Mouse (Mus musculus) limb, embryonic 10.5 days (tissue): ENCODE measurements around the gene Baz2b. TPM values are rescaled to one million over a fixed set of nuclear protein-coding genes. Genes with fewer than 3 reads are reported as not detected.

Experiments
- DNase-seq: peaks from one replicate; pipeline ENCODE4 v3.0.0-alpha.2; 2017; ENCODE audit warnings: low spot score
- H3K27ac ChIP-seq: fragments of 300-500 bp; sonication (generic); 2 replicates; pipeline ENCODE4 v1.5.1; 2016; ENCODE audit warnings: mild to moderate bottlenecking
- H3K27me3 ChIP-seq: fragments of 300-500 bp; sonication (generic); 2 replicates; pipeline ENCODE4 v1.6.1; 2016; ENCODE audit warnings: low read depth, mild to moderate bottlenecking; ENCODE audit not compliant: poor library complexity, severe bottlenecking
- H3K36me3 ChIP-seq: fragments of 300-500 bp; sonication (generic); 2 replicates; pipeline ENCODE4 v1.6.1; 2016; ENCODE audit warnings: mild to moderate bottlenecking, moderate library complexity
- H3K4me1 ChIP-seq: fragments of 300-500 bp; sonication (generic); 2 replicates; pipeline ENCODE4 v1.6.1; 2016
- H3K4me3 ChIP-seq: fragments of 300-500 bp; sonication (generic); 2 replicates; pipeline ENCODE4 v1.5.1; 2016; ENCODE audit warnings: mild to moderate bottlenecking, moderate library complexity
- H3K9me3 ChIP-seq: fragments of 300-500 bp; sonication (generic); replicated peaks from 2 replicates; pipeline ENCODE4 v1.6.1; 2016; ENCODE audit warnings: mild to moderate bottlenecking
- WGBS: fragments of 180-500 bp; shearing (Covaris S2); methylation state at CpG from one replicate; pipeline ENCODE4 v1.1.7; 2016; 5-methylcytosine and 5-hydroxymethylcytosine counted together
- polyA plus RNA-seq: library from polyadenylated mRNA; unstranded; fragments of >200 nt; fragmentation: Nextera tagmentation; extraction: Ambion mirVana; gene quantifications from 2 replicates; pipeline ENCODE4 v1.2.1, GENCODE M21; 2016

The Baz2b gene
- polyA plus RNA-seq, 1 experiment from 2014 or later, result 58.8 TPM

GRCm38 (mm10) chr2:60023777-60024176, 185.9 kb downstream of the Baz2b start:
- WGBS, result 94% methylated on average over 7 of the region's 7 CpGs
- no peaks in the 10 kb centered on the region for H3K9me3 ChIP-seq
- peaks cover 35% of the 10 kb centered on the region for H3K4me1 ChIP-seq
- no peaks in the 10 kb centered on the region for H3K36me3 ChIP-seq
- no peak overlapping the region for H3K27ac ChIP-seq
- no peak for DNase-seq
- no peak overlapping the region for H3K4me3 ChIP-seq
- H3K27me3 ChIP-seq, result no peaks in the 10 kb centered on the region

GRCm38 (mm10) chr2:60021556-60021955, 188.1 kb downstream of the Baz2b start:
- no peak overlapping the region for H3K4me3 ChIP-seq
- 0 out of 2 replicates have a peak, but pooled peaks cover 2% of the 10 kb centered on the region for H3K36me3 ChIP-seq
- peak; percentile 50 for DNase-seq
- no peaks in the 10 kb centered on the region for H3K9me3 ChIP-seq
- no peak overlapping the region for H3K27ac ChIP-seq
- WGBS, result 26% methylated on average over 5 of the region's 5 CpGs
- peaks cover 34% of the 10 kb centered on the region for H3K4me1 ChIP-seq
- no peaks in the 10 kb centered on the region for H3K27me3 ChIP-seq

GRCm38 (mm10) chr2:60021138-60021537, 188.5 kb downstream of the Baz2b start:
- Histone ChIP-seq H3K27me3 (no peaks in the 10 kb centered on the region), H3K9me3 (no peaks in the 10 kb centered on the region), H3K4me3 (no peak overlapping the region), H3K36me3 (0 out of 2 replicates have a peak, but pooled peaks cover 2% of the 10 kb centered on the region), H3K27ac (peak overlapping the region; percentile 42; the same call in 1 of the 2 replicates), H3K4me1 (peaks cover 32% of the 10 kb centered on the region)
- 46% methylated on average over 6 of the region's 6 CpGs for WGBS
- no peak for DNase-seq

GRCm38 (mm10) chr2:60019546-60020250, 189.9 kb downstream of the Baz2b start:
- H3K4me3 ChIP-seq, result no peak overlapping the region
- DNase-seq, result peak; percentile 12
- H3K4me1 ChIP-seq, result peaks cover 31% of the 10 kb centered on the region
- no peak overlapping the region for H3K27ac ChIP-seq
- WGBS, result 90% methylated on average over 3 of the region's 3 CpGs
- H3K36me3 ChIP-seq, result 0 out of 2 replicates have a peak, but pooled peaks cover 2% of the 10 kb centered on the region
- H3K27me3 ChIP-seq, result no peaks in the 10 kb centered on the region
- no peaks in the 10 kb centered on the region for H3K9me3 ChIP-seq

GRCm38 (mm10) chr2:60018875-60019501, 190.7 kb downstream of the Baz2b start:
- Histone ChIP-seq H3K9me3 (no peaks in the 10 kb centered on the region), H3K36me3 (0 out of 2 replicates have a peak, but pooled peaks cover 2% of the 10 kb centered on the region), H3K27ac (no peak overlapping the region), H3K4me1 (peaks cover 24% of the 10 kb centered on the region), H3K4me3 (no peak overlapping the region), H3K27me3 (no peaks in the 10 kb centered on the region)
- WGBS, result 89% methylated on average over 10 of the region's 10 CpGs
- DNase-seq, result peak; percentile 22

- Histone ChIP-seq H3K36me3 (no peaks in the 10 kb centered on the region), H3K27me3 (no peaks in the 10 kb centered on the region), H3K9me3 (no peaks in the 10 kb centered on the region), H3K4me3 (no peak overlapping the region), H3K27ac (no peak overlapping the region), H3K4me1 (no peaks in the 10 kb centered on the region)
- peak; percentile 5 for DNase-seq
- 93% methylated on average over 3 of the region's 3 CpGs for WGBS
Measured at GRCm38 (mm10) chr2:60011526-60011925, 198.1 kb downstream of the Baz2b start.

GRCm38 (mm10) chr2:60003665-60004045, 206.0 kb downstream of the Baz2b start:
- DNase-seq, result peak; percentile 25
- peaks cover 5% of the 10 kb centered on the region; the same call in 1 of the 2 replicates for H3K4me1 ChIP-seq
- no peak overlapping the region for H3K27ac ChIP-seq
- WGBS, result 97% methylated on average over 5 of the region's 5 CpGs
- H3K9me3 ChIP-seq, result no peaks in the 10 kb centered on the region
- H3K27me3 ChIP-seq, result no peaks in the 10 kb centered on the region
- H3K4me3 ChIP-seq, result no peak overlapping the region
- H3K36me3 ChIP-seq, result peaks cover 54% of the 10 kb centered on the region

GRCm38 (mm10) chr2:60003038-60003664, 206.5 kb downstream of the Baz2b start:
- peaks cover 54% of the 10 kb centered on the region for H3K36me3 ChIP-seq
- no peak overlapping the region for H3K27ac ChIP-seq
- no peaks in the 10 kb centered on the region for H3K27me3 ChIP-seq
- no peak overlapping the region for H3K4me3 ChIP-seq
- H3K4me1 ChIP-seq, result peaks cover 5% of the 10 kb centered on the region; the same call in 1 of the 2 replicates
- no peaks in the 10 kb centered on the region for H3K9me3 ChIP-seq
- DNase-seq, result peak; percentile 24
- 77% methylated on average over 5 of the region's 5 CpGs for WGBS

- Histone ChIP-seq H3K4me3 (no peak overlapping the region), H3K27ac (no peak overlapping the region), H3K27me3 (no peaks in the 10 kb centered on the region), H3K9me3 (no peaks in the 10 kb centered on the region), H3K36me3 (peaks cover 46% of the 10 kb centered on the region), H3K4me1 (peaks cover 5% of the 10 kb centered on the region; the same call in 1 of the 2 replicates)
- DNase-seq, result peak; percentile 6
- 94% methylated on average over 4 of the region's 4 CpGs for WGBS
Measured at GRCm38 (mm10) chr2:60000268-60000667, 209.4 kb downstream of the Baz2b start.

GRCm38 (mm10) chr2:59997479-59998228, 212.0 kb downstream of the Baz2b start:
- H3K9me3 ChIP-seq, result no peaks in the 10 kb centered on the region
- H3K4me3 ChIP-seq, result no peak overlapping the region
- DNase-seq, result peak; percentile 12
- peaks cover 13% of the 10 kb centered on the region for H3K4me1 ChIP-seq
- no peaks in the 10 kb centered on the region for H3K27me3 ChIP-seq
- H3K36me3 ChIP-seq, result peaks cover 26% of the 10 kb centered on the region
- no peak overlapping the region for H3K27ac ChIP-seq
- 89% methylated on average over 8 of the region's 8 CpGs for WGBS

GRCm38 (mm10) chr2:59996911-59997310, 212.7 kb downstream of the Baz2b start:
- H3K27me3 ChIP-seq, result no peaks in the 10 kb centered on the region
- H3K9me3 ChIP-seq, result no peaks in the 10 kb centered on the region
- peaks cover 19% of the 10 kb centered on the region for H3K4me1 ChIP-seq
- H3K27ac ChIP-seq, result no peak overlapping the region
- 97% methylated on average over 5 of the region's 5 CpGs for WGBS
- no peak overlapping the region for H3K4me3 ChIP-seq
- DNase-seq, result no peak
- H3K36me3 ChIP-seq, result peaks cover 22% of the 10 kb centered on the region

GRCm38 (mm10) chr2:59993190-59993535, 216.5 kb downstream of the Baz2b start:
- WGBS, result 44% methylated on average over 3 of the region's 3 CpGs
- H3K27ac ChIP-seq, result peak overlapping the region; percentile 85
- H3K4me1 ChIP-seq, result peaks cover 35% of the 10 kb centered on the region
- no peaks in the 10 kb centered on the region for H3K36me3 ChIP-seq
- DNase-seq, result peak; percentile 34
- no peaks in the 10 kb centered on the region for H3K9me3 ChIP-seq
- H3K4me3 ChIP-seq, result 0 out of 2 replicates have a peak overlapping the region, but pooled peaks have one; percentile 21
- H3K27me3 ChIP-seq, result no peaks in the 10 kb centered on the region
